Mouse (Mus musculus): Measurements from ENCODE around the gene Orai2. TPM values are rescaled to one million over a fixed set of nuclear protein-coding genes. Genes with fewer than 3 reads are reported as not detected.
"Not testable (repeated sequence)": the region's sequence is repeated elsewhere in the genome, so short reads cannot be mapped to it uniquely, and the experiment has no call there.

The Orai2 gene
- total RNA-seq, 2 experiments from 2014 or later, result 46.7 to 48.8 TPM

- intact Hi-C loops (cut with DNase I), result no loop called here
- no peak for DNase-seq (ENCODE audit: extremely low spot score in 1 of 2, low spot score in 2 of 2)
- H3K4me3 ChIP-seq, result peak overlapping the region; percentile 65
- TF ChIP-seq CTCF (IDR thresholded peaks at IDR 0.05), result no peak
- peak overlapping the region; percentile 91; the same call in 1 of the 2 replicates for H3K27ac ChIP-seq
Measured at GRCm38 (mm10) chr5:136171363-136172341, 1.1 kb upstream of the Orai2 start.

GRCm38 (mm10) chr5:136169626-136170511, 644 bp downstream of the Orai2 start:
- peak overlapping the region; percentile 65 for H3K4me3 ChIP-seq
- no peak for TF ChIP-seq CTCF (IDR thresholded peaks at IDR 0.05)
- intact Hi-C loops (cut with DNase I), result no loop called here
- peak overlapping the region; percentile 91 for H3K27ac ChIP-seq
- peak; percentile 28 to 37 for DNase-seq (ENCODE audit: extremely low spot score in 1 of 2, low spot score in 2 of 2)

- Histone ChIP-seq H3K27ac (no peak overlapping the region), H3K4me3 (no peak overlapping the region)
- DNase-seq (ENCODE audit: extremely low spot score in 1 of 2, low spot score in 2 of 2), result no peak
- peak; percentile 32 for TF ChIP-seq CTCF (IDR thresholded peaks at IDR 0.05)
- intact Hi-C loops (cut with DNase I), result no loop called here
Measured at GRCm38 (mm10) chr5:136168071-136168470, 2.4 kb downstream of the Orai2 start.

- Histone ChIP-seq H3K4me3 (no peak overlapping the region), H3K27ac (no peak overlapping the region)
- intact Hi-C loops (cut with DNase I), result no loop called here
- no peak for TF ChIP-seq CTCF (IDR thresholded peaks at IDR 0.05)
- no peak for DNase-seq (ENCODE audit: extremely low spot score in 1 of 2, low spot score in 2 of 2)
Measured at GRCm38 (mm10) chr5:136167296-136167695, 3.2 kb downstream of the Orai2 start.

GRCm38 (mm10) chr5:136165246-136165645, 5.3 kb downstream of the Orai2 start:
- no peak overlapping the region for H3K4me3 ChIP-seq
- DNase-seq (ENCODE audit: extremely low spot score in 1 of 2, low spot score in 2 of 2), result no peak
- H3K27ac ChIP-seq, result no peak overlapping the region
- intact Hi-C loops (cut with DNase I), result no loop called here
- TF ChIP-seq CTCF (IDR thresholded peaks at IDR 0.05), result no peak

GRCm38 (mm10) chr5:136163807-136164474, 6.6 kb downstream of the Orai2 start:
- DNase-seq (ENCODE audit: extremely low spot score in 1 of 2, low spot score in 2 of 2), result no peak
- no peak for TF ChIP-seq CTCF (IDR thresholded peaks at IDR 0.05)
- no peak overlapping the region for H3K4me3 ChIP-seq
- H3K27ac ChIP-seq, result no peak overlapping the region
- intact Hi-C loops (cut with DNase I), result no loop called here

- intact Hi-C loops (cut with DNase I); H3K27ac ChIP-seq; H3K4me3 ChIP-seq; DNase-seq (ENCODE audit: extremely low spot score in 1 of 2, low spot score in 2 of 2): not testable (repeated sequence)
Measured at GRCm38 (mm10) chr5:136160084-136160483, 10.4 kb downstream of the Orai2 start.

- no peak for TF ChIP-seq CTCF (IDR thresholded peaks at IDR 0.05)
- no peak for DNase-seq (ENCODE audit: extremely low spot score in 1 of 2, low spot score in 2 of 2)
- intact Hi-C loops (cut with DNase I), result no loop called here
- H3K27ac ChIP-seq, result no peak overlapping the region
- H3K4me3 ChIP-seq, result no peak overlapping the region
Measured at GRCm38 (mm10) chr5:136155399-136155798, 15.1 kb downstream of the Orai2 start.

GRCm38 (mm10) chr5:136152365-136152764, 18.1 kb downstream of the Orai2 start:
- no peak overlapping the region for H3K4me3 ChIP-seq
- H3K27ac ChIP-seq, result no peak overlapping the region
- intact Hi-C loops (cut with DNase I), result no loop called here
- DNase-seq (ENCODE audit: extremely low spot score in 1 of 2, low spot score in 2 of 2), result no peak
- TF ChIP-seq CTCF (IDR thresholded peaks at IDR 0.05), result no peak

- intact Hi-C loops (cut with DNase I); H3K27ac ChIP-seq; DNase-seq (ENCODE audit: extremely low spot score in 1 of 2, low spot score in 2 of 2); H3K4me3 ChIP-seq: not testable (repeated sequence)
Measured at GRCm38 (mm10) chr5:136149134-136149576, 21.4 kb downstream of the Orai2 start.

GRCm38 (mm10) chr5:136147704-136148103, 22.8 kb downstream of the Orai2 start:
- intact Hi-C loops (cut with DNase I), result no loop called here
- TF ChIP-seq CTCF (IDR thresholded peaks at IDR 0.05), result no peak
- Histone ChIP-seq H3K4me3 (no peak overlapping the region), H3K27ac (no peak overlapping the region)
- no peak for DNase-seq (ENCODE audit: extremely low spot score in 1 of 2, low spot score in 2 of 2)
